Mouse (Mus musculus): ENCODE data around the gene Diras2. TPM values are rescaled to one million over a fixed set of nuclear protein-coding genes. Genes with fewer than 3 reads are reported as not detected.
"Not testable (repeated sequence)": the region's sequence is repeated elsewhere in the genome, so short reads cannot be mapped to it uniquely, and the experiment has no call there.

Gene Diras2
- polyA plus RNA-seq, 1 experiment from 2014 or later = 0.18 TPM

GRCm38 (mm10) chr13:52516051-52516450 is 15.0 kb downstream of the Diras2 start:
- Histone ChIP-seq H3K27ac (ENCODE audit: low read depth, low read length) (no peak overlapping the region), H3K36me3 (ENCODE audit: control insufficient read depth, insufficient read depth, low read length) (no peaks in the 10 kb centered on the region), H3K4me3 (ENCODE audit: low read length) (no peak overlapping the region), H3K27me3 (ENCODE audit: control insufficient read depth, insufficient read depth, low read length) (no peaks in the 10 kb centered on the region), H3K9me3 (ENCODE audit: control insufficient read depth, low read length) (no peaks in the 10 kb centered on the region), H3K4me1 (ENCODE audit: control insufficient read depth, insufficient read depth, low read length) (no peaks in the 10 kb centered on the region), H3K9ac (ENCODE audit: low read depth, low read length) (no peak overlapping the region), H3K4me2 (replicated peaks; ENCODE audit: low read depth, low read length) (no peak overlapping the region)
- ATAC-seq (ENCODE audit: low FRiP score, low TSS enrichment) = no peak
- WGBS = 83% methylated on average over 3 of the region's 3 CpGs

DNA sequence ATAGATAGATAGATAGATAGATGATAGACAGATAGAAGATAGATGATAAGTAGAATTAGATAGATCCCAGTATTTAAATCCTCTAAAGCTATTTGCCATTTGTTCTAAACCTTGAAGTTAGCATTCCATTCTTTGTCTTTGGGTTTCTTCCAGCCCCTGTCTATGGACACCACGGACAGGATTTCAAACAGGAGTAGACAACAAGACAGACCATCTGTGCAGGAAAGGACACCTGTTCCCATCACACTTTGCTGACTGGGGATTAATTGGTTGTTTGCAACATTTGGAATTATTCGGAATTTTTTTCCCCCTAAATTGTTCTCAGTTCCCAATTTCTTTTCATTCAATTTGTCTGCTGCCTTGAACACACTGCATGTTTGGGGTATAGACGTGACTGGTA is 17.5 kb downstream of the Diras2 start:
- Histone ChIP-seq H3K27me3 (ENCODE audit: control insufficient read depth, insufficient read depth, low read length) (no peaks in the 10 kb centered on the region), H3K4me3 (ENCODE audit: low read length) (no peak overlapping the region), H3K9me3 (ENCODE audit: control insufficient read depth, low read length) (no peaks in the 10 kb centered on the region), H3K27ac (ENCODE audit: low read depth, low read length) (no peak overlapping the region), H3K4me2 (replicated peaks; ENCODE audit: low read depth, low read length) (no peak overlapping the region), H3K9ac (ENCODE audit: low read depth, low read length) (no peak overlapping the region), H3K36me3 (ENCODE audit: control insufficient read depth, insufficient read depth, low read length) (no peaks in the 10 kb centered on the region), H3K4me1 (ENCODE audit: control insufficient read depth, insufficient read depth, low read length) (no peaks in the 10 kb centered on the region)
- 85% methylated on average over 3 of the region's 3 CpGs for WGBS
- no peak for ATAC-seq (ENCODE audit: low FRiP score, low TSS enrichment)

DNA sequence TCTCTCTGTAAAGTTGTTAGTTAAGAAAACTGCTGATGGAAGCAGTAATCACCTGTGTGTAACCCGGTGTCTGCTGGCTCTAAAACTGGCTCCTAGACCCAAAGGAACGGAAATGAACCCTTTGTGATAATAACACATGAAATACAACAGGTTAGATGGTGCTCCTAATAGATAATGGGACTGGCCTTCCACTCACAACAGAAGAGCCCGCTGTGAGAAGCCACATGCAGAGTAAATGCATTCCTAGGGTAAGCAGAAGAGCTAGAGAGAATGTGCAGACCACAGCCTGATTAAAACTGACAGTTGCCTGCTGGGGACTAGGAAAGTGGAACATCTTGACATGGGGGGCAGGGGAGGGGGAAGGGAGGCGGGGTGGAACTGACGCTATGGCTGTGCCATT is 18.7 kb downstream of the Diras2 start:
- ATAC-seq (ENCODE audit: low FRiP score, low TSS enrichment) = no peak
- no peak overlapping the region for H3K4me3 ChIP-seq (ENCODE audit: low read length)
- 73% methylated on average over 5 of the region's 5 CpGs for WGBS
- H3K4me2 ChIP-seq (replicated peaks; ENCODE audit: low read depth, low read length) = no peak overlapping the region
- H3K27me3 ChIP-seq (ENCODE audit: control insufficient read depth, insufficient read depth, low read length) = no peaks in the 10 kb centered on the region
- no peak overlapping the region for H3K9ac ChIP-seq (ENCODE audit: low read depth, low read length)
- H3K4me1 ChIP-seq (ENCODE audit: control insufficient read depth, insufficient read depth, low read length) = no peaks in the 10 kb centered on the region
- H3K27ac ChIP-seq (ENCODE audit: low read depth, low read length) = no peak overlapping the region
- no peaks in the 10 kb centered on the region for H3K36me3 ChIP-seq (ENCODE audit: control insufficient read depth, insufficient read depth, low read length)
- H3K9me3 ChIP-seq (ENCODE audit: control insufficient read depth, low read length) = no peaks in the 10 kb centered on the region

DNA sequence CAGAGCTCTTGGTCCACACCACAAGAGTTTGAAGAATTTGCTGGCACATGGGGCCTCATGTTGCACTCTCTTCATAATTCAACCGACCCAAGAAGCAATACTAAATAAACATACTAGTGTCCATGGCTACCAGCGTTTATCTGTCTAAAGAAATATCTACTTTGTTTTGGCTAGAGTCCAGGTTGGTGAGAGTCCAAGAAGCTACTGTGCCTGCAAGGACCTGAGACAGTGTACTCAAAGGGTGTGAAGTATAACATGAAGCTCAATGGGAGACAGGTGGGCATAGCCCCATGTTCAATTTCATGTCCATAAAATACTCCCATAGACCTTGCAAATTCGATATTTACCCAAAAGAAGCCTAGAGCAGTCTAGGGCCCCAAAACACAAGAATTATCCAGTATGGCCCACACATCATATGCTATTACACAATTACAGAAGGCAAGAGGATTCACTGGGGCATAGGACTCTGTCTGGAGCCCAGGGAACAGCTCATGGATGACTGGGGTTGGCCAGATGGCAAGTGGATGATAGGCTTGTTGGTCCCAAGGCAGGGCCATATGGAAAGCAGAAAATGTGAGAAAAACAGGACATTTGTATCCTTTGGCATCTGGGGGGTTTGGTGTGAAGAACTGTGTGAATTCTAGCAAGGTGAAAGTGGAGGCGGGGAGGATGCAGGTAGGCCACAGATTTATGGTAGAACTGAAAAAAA is 20.8 kb downstream of the Diras2 start:
- H3K27me3 ChIP-seq (ENCODE audit: control insufficient read depth, insufficient read depth, low read length) = no peaks in the 10 kb centered on the region
- no peak overlapping the region for H3K4me2 ChIP-seq (replicated peaks; ENCODE audit: low read depth, low read length)
- no peaks in the 10 kb centered on the region for H3K9me3 ChIP-seq (ENCODE audit: control insufficient read depth, low read length)
- H3K4me3 ChIP-seq (ENCODE audit: low read length) = no peak overlapping the region
- no peaks in the 10 kb centered on the region for H3K36me3 ChIP-seq (ENCODE audit: control insufficient read depth, insufficient read depth, low read length)
- WGBS = 77% methylated on average over 4 of the region's 4 CpGs
- no peak overlapping the region for H3K9ac ChIP-seq (ENCODE audit: low read depth, low read length)
- no peaks in the 10 kb centered on the region for H3K4me1 ChIP-seq (ENCODE audit: control insufficient read depth, insufficient read depth, low read length)
- H3K27ac ChIP-seq (ENCODE audit: low read depth, low read length) = no peak overlapping the region
- ATAC-seq (ENCODE audit: low FRiP score, low TSS enrichment) = no peak

DNA sequence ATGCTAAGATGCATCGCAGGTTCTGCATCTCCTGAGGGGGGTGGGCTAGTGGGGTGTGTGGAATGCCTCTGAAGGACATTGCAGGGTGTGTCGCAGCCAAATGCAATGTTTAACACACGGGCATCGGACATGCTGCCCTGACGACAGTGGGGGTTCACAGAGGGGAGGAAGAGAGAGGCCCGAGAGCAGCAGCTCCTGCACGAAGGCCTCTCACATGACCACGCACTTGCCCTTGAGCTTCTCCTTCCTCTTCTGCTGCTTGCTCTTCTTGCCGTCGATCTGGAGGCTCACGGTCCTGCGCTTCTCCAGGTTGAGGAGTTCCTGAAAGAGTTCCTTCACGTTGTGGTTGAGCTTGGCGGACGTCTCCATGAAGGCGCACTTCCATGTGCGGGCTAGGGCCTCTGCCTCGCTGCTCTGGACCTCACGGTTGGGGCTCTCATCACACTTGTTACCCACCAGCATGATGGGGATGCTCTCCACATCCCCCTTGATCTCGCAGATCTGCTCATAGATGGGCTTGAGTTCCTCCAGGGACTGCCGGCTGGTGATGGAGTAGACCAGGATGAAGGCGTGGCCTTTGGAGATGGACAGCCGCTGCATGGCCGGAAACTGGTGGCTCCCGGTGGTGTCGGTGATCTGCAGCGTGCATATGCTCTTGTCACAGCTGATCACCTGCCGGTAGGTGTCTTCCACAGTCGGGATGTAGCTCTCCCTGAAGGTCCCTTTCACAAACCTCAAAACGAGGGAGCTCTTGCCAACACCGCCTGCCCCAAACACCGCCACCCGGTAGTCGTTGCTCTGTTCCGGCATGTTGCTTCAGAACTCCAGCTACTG is 23.4 kb downstream of the Diras2 start:
- Histone ChIP-seq H3K4me2 (replicated peaks; ENCODE audit: low read depth, low read length) (no peak overlapping the region), H3K9ac (ENCODE audit: low read depth, low read length) (no peak overlapping the region), H3K36me3 (ENCODE audit: control insufficient read depth, insufficient read depth, low read length) (no peaks in the 10 kb centered on the region), H3K27ac (ENCODE audit: low read depth, low read length) (no peak overlapping the region), H3K4me1 (ENCODE audit: control insufficient read depth, insufficient read depth, low read length) (no peaks in the 10 kb centered on the region), H3K9me3 (ENCODE audit: control insufficient read depth, low read length) (no peaks in the 10 kb centered on the region), H3K4me3 (ENCODE audit: low read length) (no peak overlapping the region), H3K27me3 (ENCODE audit: control insufficient read depth, insufficient read depth, low read length) (no peaks in the 10 kb centered on the region)
- WGBS = 92% methylated on average over 32 of the region's 35 CpGs
- ATAC-seq (ENCODE audit: low FRiP score, low TSS enrichment) = no peak

- not testable (repeated sequence) for ATAC-seq (ENCODE audit: low FRiP score, low TSS enrichment); H3K4me1 ChIP-seq (ENCODE audit: control insufficient read depth, insufficient read depth, low read length); H3K36me3 ChIP-seq (ENCODE audit: control insufficient read depth, insufficient read depth, low read length); H3K9ac ChIP-seq (ENCODE audit: low read depth, low read length); H3K4me3 ChIP-seq (ENCODE audit: low read length); H3K27ac ChIP-seq (ENCODE audit: low read depth, low read length); H3K27me3 ChIP-seq (ENCODE audit: control insufficient read depth, insufficient read depth, low read length); H3K4me2 ChIP-seq (replicated peaks; ENCODE audit: low read depth, low read length); H3K9me3 ChIP-seq (ENCODE audit: control insufficient read depth, low read length)
- WGBS = 79% methylated on average over 3 of the region's 3 CpGs
Measured at GRCm38 (mm10) chr13:52506822-52507221, 24.3 kb downstream of the Diras2 start.

GRCm38 (mm10) chr13:52505683-52506285 is 25.3 kb downstream of the Diras2 start:
- not testable (repeated sequence) for H3K27ac ChIP-seq (ENCODE audit: low read depth, low read length); H3K9me3 ChIP-seq (ENCODE audit: control insufficient read depth, low read length); H3K27me3 ChIP-seq (ENCODE audit: control insufficient read depth, insufficient read depth, low read length); H3K4me2 ChIP-seq (replicated peaks; ENCODE audit: low read depth, low read length); H3K4me1 ChIP-seq (ENCODE audit: control insufficient read depth, insufficient read depth, low read length); H3K4me3 ChIP-seq (ENCODE audit: low read length); H3K36me3 ChIP-seq (ENCODE audit: control insufficient read depth, insufficient read depth, low read length); H3K9ac ChIP-seq (ENCODE audit: low read depth, low read length); ATAC-seq (ENCODE audit: low FRiP score, low TSS enrichment)
- 75% methylated on average over 5 of the region's 5 CpGs for WGBS

DNA sequence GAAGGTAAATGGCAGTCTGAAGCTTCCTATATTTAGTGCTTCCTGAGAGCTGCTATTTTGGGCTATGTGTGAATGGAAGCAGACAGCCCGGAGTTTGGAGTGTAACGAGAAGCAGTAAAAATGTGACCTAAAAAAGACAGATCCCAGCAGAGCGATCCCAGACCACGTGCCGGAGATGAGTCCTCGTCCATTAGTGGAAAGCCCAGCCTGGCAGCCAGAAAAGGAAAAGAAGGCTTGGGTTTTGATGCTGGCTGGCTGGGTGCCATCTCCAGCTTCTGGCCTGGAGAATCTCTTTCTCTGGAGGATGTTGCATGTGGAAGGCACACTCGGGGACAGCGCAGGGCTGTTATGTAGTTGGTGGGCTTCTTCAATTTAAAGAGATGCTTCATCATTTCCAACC is 29.4 kb downstream of the Diras2 start:
- Histone ChIP-seq H3K9me3 (ENCODE audit: control insufficient read depth, low read length) (no peaks in the 10 kb centered on the region), H3K4me1 (ENCODE audit: control insufficient read depth, insufficient read depth, low read length) (no peaks in the 10 kb centered on the region), H3K27ac (ENCODE audit: low read depth, low read length) (no peak overlapping the region), H3K4me2 (replicated peaks; ENCODE audit: low read depth, low read length) (no peak overlapping the region), H3K4me3 (ENCODE audit: low read length) (no peak overlapping the region), H3K9ac (ENCODE audit: low read depth, low read length) (no peak overlapping the region), H3K27me3 (ENCODE audit: control insufficient read depth, insufficient read depth, low read length) (no peaks in the 10 kb centered on the region), H3K36me3 (ENCODE audit: control insufficient read depth, insufficient read depth, low read length) (no peaks in the 10 kb centered on the region)
- 45% methylated on average over 8 of the region's 8 CpGs for WGBS
- ATAC-seq (ENCODE audit: low FRiP score, low TSS enrichment) = no peak

- H3K27me3 ChIP-seq (ENCODE audit: control insufficient read depth, insufficient read depth, low read length) = no peaks in the 10 kb centered on the region
- no peak overlapping the region for H3K27ac ChIP-seq (ENCODE audit: low read depth, low read length)
- no peak for ATAC-seq (ENCODE audit: low FRiP score, low TSS enrichment)
- no peaks in the 10 kb centered on the region for H3K9me3 ChIP-seq (ENCODE audit: control insufficient read depth, low read length)
- WGBS = 63% methylated on average over 4 of the region's 4 CpGs
- no peak overlapping the region for H3K4me3 ChIP-seq (ENCODE audit: low read length)
- no peak overlapping the region for H3K9ac ChIP-seq (ENCODE audit: low read depth, low read length)
- H3K4me1 ChIP-seq (ENCODE audit: control insufficient read depth, insufficient read depth, low read length) = no peaks in the 10 kb centered on the region
- no peaks in the 10 kb centered on the region for H3K36me3 ChIP-seq (ENCODE audit: control insufficient read depth, insufficient read depth, low read length)
- H3K4me2 ChIP-seq (replicated peaks; ENCODE audit: low read depth, low read length) = no peak overlapping the region
Measured at GRCm38 (mm10) chr13:52497029-52497550, 34.0 kb downstream of the Diras2 start.
